Mouse (Mus musculus) limb, embryonic 14.5 days (tissue): ENCODE data around the gene Slc25a26. TPM values are rescaled to one million over a fixed set of nuclear protein-coding genes. Genes with fewer than 3 reads are reported as not detected.
A peak's percentile ranks its signal among the peaks of the same experiment; 100 is the strongest.

Experiments
- ATAC-seq: fragments of 200-750 bp; cut with Nextera tagmentation; 2 replicates; pipeline ENCODE4 v1.8.0; 2017; ENCODE audit warnings: low read depth, moderate number of reproducible peaks, moderate TSS enrichment; ENCODE audit not compliant: low FRiP score
- DNase-seq: peaks from one replicate; pipeline ENCODE4 v3.0.0-alpha.2; 2015; ENCODE audit warnings: low spot score
- H3K27ac ChIP-seq: fragments of 300-500 bp; sonication (generic); replicated peaks from 2 replicates; pipeline ENCODE4 v1.5.1; 2014; ENCODE audit warnings: low read depth, mild to moderate bottlenecking, low read length, moderate library complexity, mixed read lengths
- H3K27me3 ChIP-seq: fragments of 300-500 bp; sonication (generic); 2 replicates; pipeline ENCODE4 v1.6.1; 2014; ENCODE audit warnings: low read length, mixed read lengths; ENCODE audit not compliant: control insufficient read depth, insufficient read depth
- H3K36me3 ChIP-seq: fragments of 300-500 bp; sonication (generic); 2 replicates; pipeline ENCODE4 v1.6.1; 2014; ENCODE audit warnings: mild to moderate bottlenecking, low read length, moderate library complexity, mixed read lengths; ENCODE audit not compliant: control insufficient read depth, insufficient read depth
- H3K4me1 ChIP-seq: fragments of 300-500 bp; sonication (generic); 2 replicates; pipeline ENCODE4 v1.6.1; 2014; ENCODE audit warnings: antibody characterized with exemption, low read length, mixed read lengths; ENCODE audit not compliant: control insufficient read depth, insufficient read depth
- H3K4me2 ChIP-seq: fragments of 300-500 bp; sonication (generic); replicated peaks from 2 replicates; pipeline ENCODE4 v1.6.1; 2014; ENCODE audit warnings: low read depth, mild to moderate bottlenecking, low read length, moderate library complexity; ENCODE audit not compliant: severe bottlenecking
- H3K4me3 ChIP-seq: fragments of 300-500 bp; sonication (generic); replicated peaks from 2 replicates; pipeline ENCODE4 v1.5.1; 2014; ENCODE audit warnings: low read length
- H3K9ac ChIP-seq: fragments of 300-500 bp; sonication (generic); 2 replicates; pipeline ENCODE4 v1.6.1; 2014; ENCODE audit warnings: mild to moderate bottlenecking, low read depth, low read length, moderate library complexity; ENCODE audit not compliant: severe bottlenecking
- H3K9me3 ChIP-seq: fragments of 300-500 bp; sonication (generic); 2 replicates; pipeline ENCODE4 v1.6.1; 2016; ENCODE audit warnings: low read length; ENCODE audit not compliant: control insufficient read depth
- POLR2A ChIP-seq: fragments of 200-500 bp; IDR thresholded peaks from 2 replicates; pipeline ENCODE4 v1.8.0; 2012; ENCODE audit warnings: inconsistent platforms, mild to moderate bottlenecking, moderate library complexity, borderline replicate concordance; ENCODE audit not compliant: insufficient read depth, insufficient read length; ENCODE audit errors: extremely low read depth
- WGBS: fragments of 180-500 bp; shearing (Covaris S2); extraction: QIAGEN DNeasy Blood & Tissue Kit; methylation state at CpG from one replicate; pipeline ENCODE4 v1.1.7; 2014; 5-methylcytosine and 5-hydroxymethylcytosine counted together
- polyA plus RNA-seq, 2 experiments: library from polyadenylated mRNA; depleted of rRNA in 1 of 2; stranded (reverse) in 1 of 2; unstranded in 1 of 2; fragments of >200 nt; fragmentation: Nextera tagmentation in 1 of 2; extraction: Ambion mirVana in 1 of 2; gene quantifications; 2 replicates each; pipeline versions ENCODE4 v1.2.1 to v1.2.3; 2012 to 2014

Gene Slc25a26
- polyA plus RNA-seq (2012; rRNA removed) (9.3 and 9.5 TPM in 2 replicates), polyA plus RNA-seq (2014; fragmentation: Nextera tagmentation; extraction: Ambion mirVana) (7.1 and 8.6 TPM in 2 replicates)

DNA sequence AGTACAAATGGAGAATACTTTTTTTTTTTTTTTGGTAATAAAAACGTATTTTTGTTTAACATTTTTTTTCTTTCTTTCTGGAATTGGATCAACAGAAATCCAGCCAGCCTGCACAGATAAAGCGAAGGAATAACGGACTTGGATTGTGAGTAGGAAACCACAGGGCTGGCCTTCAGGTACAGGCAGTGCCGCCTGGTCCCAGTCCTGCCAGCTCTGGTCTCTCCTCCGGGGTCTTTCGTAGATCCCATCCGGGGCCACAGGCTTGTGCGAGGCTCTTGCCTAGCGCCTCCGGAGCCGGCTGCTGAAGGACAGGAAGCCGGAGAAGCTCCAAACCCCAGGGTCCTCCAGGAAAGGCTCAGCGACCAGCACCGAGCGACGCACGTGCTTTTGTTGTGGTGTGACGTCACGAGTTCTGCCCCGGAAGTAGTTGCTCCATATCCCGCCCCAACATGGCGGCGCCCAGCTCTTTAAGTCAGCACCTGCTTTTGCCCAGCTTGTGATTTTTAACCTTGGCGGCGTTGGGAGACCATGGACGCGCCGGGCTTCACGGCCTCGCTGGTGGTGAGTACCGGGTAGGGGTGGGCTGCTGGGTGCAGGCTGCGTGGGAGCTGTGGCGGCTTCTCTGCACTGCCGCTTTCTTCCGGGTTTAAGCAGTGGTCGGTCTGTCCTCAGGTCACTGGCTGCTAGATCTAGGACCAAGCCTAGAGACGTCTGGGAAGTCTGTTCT lies at the start of gene Slc25a26:
Slc25a26 (plus strand) TSS at position 435 of the 727 bp plus-strand sequence.
- DNase-seq (peak; percentile 92), ATAC-seq (peak; percentile 97)
- Histone ChIP-seq H3K36me3 (no peaks in the 10 kb centered on the region), H3K27me3 (no peaks in the 10 kb centered on the region), H3K9ac (peak within 1 kb of the TSS; percentile 52), H3K4me1 (peaks cover 5% of the 10 kb centered on the region), H3K27ac (no peak within 1 kb of the TSS), H3K4me3 (peak within 1 kb of the TSS; percentile 68), H3K4me2 (peak within 1 kb of the TSS; percentile 70), H3K9me3 (no peaks in the 10 kb centered on the region)
- 0 out of 2 replicates have a peak, but pooled peaks have one; percentile 15 for TF ChIP-seq POLR2A
- WGBS: under 1% methylated on average over 37 of the region's 37 CpGs

DNA sequence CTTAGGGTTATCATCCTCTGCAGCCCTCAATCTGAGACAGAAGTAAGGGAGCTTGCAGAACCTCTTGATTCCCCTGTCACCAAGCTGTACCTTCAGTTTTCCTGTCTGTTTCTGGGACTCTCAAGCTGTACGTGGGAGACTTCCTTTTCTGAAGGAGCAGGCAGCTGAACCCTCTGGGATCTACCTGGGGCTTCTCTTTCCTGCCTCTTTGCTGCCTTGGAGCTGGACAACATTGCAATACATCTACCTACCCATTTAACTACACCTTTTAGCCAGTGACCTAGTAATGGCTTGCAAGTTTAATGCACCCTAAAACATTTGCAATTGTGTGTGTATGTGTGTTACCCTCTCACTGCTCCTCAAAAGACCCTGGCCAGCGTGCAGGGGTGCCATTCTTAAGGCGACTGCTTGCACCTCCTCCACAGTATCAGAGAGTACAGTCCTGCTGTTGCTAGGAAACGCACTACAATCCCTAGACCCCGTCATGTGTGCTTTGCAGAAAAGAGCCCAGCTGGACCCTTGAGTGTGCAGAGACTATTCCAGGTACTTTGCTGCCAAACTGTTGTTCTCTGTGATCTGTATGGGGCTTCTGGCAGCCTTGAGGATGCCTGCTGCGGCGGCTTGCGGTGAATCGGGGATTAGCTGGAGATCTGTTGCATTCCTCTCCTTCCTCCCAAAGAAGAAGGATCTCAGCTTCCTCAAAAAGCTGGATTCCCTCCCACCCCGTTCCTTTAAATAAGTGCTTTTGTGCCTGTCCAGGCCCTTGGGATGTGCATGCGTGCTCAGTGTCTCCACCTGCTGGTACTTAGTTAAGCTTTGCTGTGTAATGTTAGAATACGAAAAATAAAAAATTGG lies 35.9 kb upstream of the Slc25a26 start:
- H3K4me1 ChIP-seq: peaks cover 4% of the 10 kb centered on the region; the same call in 1 of the 2 replicates
- H3K9ac ChIP-seq: no peak overlapping the region
- no peak for TF ChIP-seq POLR2A
- ATAC-seq (peak; percentile 83), DNase-seq (peak; percentile 59)
- H3K9me3 ChIP-seq: no peaks in the 10 kb centered on the region
- no peaks in the 10 kb centered on the region for H3K36me3 ChIP-seq
- H3K27ac ChIP-seq: no peak overlapping the region
- H3K4me3 ChIP-seq: 0 out of 2 replicates have a peak overlapping the region, but pooled peaks have one; percentile 7
- H3K4me2 ChIP-seq: peak overlapping the region; percentile 34; the same call in 1 of the 2 replicates
- WGBS: 23% methylated on average over 12 of the region's 12 CpGs
- no peaks in the 10 kb centered on the region for H3K27me3 ChIP-seq

DNA sequence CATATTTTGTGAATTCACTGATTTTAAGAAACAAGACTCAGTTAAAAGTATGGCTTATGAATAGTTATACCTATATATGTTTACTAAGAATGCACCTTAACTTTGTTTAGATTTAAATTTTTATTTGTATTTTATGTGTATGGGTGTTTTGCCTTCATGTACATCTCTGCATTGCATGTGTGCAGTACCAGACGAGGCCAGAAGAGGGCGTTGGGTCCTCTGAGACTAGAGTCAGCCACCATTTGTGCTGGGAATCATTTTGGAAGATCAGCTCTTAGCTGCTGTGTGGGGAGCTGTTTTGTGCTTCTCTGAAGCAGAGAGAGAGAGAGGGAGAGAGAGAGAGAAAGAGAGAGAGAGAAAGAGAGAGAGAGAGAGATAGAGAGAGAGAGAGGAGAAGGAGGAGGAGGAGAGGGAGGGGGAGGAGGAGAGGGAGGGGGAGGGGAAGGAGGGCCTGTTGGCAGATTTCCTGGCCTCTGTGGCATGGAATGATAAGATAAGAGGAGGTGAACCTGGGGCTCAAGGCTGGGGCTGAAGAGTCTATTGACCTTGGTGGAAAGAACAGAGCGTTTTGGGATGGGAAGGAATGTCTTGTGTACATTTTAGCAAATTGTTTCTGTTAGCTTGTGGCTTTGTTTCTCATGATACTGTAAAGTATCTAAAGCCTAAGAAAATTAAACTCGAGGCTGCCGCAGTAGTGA lies 33.5 kb upstream of the Slc25a26 start:
- peaks cover 4% of the 10 kb centered on the region; the same call in 1 of the 2 replicates for H3K4me1 ChIP-seq
- TF ChIP-seq POLR2A: no peak
- H3K27me3 ChIP-seq: no peaks in the 10 kb centered on the region
- WGBS: 57% methylated on average over 5 of the region's 5 CpGs
- no peak overlapping the region for H3K27ac ChIP-seq
- H3K4me3 ChIP-seq: no peak overlapping the region
- no peak overlapping the region for H3K9ac ChIP-seq
- H3K4me2 ChIP-seq: no peak overlapping the region
- no peak for ATAC-seq
- H3K9me3 ChIP-seq: no peaks in the 10 kb centered on the region
- no peaks in the 10 kb centered on the region for H3K36me3 ChIP-seq
- no peak for DNase-seq

DNA sequence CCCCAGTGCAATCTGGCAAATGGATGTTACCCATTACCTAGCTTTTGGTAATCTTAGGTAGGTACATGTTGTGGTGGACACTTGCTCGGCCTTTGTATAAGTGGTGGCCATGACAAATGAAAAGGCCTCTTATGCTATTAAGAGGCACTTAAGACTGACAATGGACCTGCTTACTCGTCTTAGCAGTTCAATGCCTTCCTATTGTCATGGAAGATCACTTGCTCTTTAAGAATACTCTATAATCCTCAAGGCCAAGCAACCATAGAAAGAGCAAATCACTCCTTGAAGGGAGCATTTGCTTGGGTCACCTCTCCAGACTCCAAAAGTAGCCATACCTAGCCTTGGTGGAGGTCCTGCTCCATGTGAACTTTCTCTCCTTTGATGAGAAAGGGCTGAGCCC lies 7.4 kb upstream of the Slc25a26 start:
- ATAC-seq: no peak
- 66% methylated on average over 2 of the region's 2 CpGs for WGBS
- Histone ChIP-seq H3K4me2 (no peak overlapping the region), H3K9me3 (no peaks in the 10 kb centered on the region), H3K27me3 (no peaks in the 10 kb centered on the region), H3K4me1 (no peaks in the 10 kb centered on the region), H3K4me3 (no peak overlapping the region), H3K36me3 (no peaks in the 10 kb centered on the region), H3K9ac (no peak overlapping the region), H3K27ac (no peak overlapping the region)
- no peak for DNase-seq
- no peak for TF ChIP-seq POLR2A

DNA sequence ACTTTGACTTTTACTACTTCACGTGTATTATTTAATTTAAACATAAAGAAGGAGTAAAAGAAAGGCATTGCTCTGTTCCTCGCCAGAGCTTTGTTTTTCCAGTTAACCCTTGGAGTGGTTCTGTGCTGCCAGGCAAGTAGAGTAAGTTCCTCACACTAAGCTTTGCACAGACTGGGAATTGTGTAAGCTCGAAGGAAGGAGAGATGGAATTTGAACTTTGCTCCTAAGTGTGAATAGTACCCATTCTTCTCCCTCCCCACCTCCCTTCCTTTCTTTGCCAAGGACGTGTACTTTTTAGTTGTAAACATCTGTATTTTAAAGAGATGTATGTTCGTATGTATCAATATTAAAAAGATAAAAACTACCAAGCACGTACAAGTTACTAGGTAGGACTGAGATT lies 3.8 kb downstream of the Slc25a26 start:
- Histone ChIP-seq H3K4me3 (no peak overlapping the region), H3K27me3 (no peaks in the 10 kb centered on the region), H3K4me2 (no peak overlapping the region), H3K9me3 (no peaks in the 10 kb centered on the region), H3K27ac (no peak overlapping the region), H3K36me3 (no peaks in the 10 kb centered on the region), H3K4me1 (peaks cover 5% of the 10 kb centered on the region), H3K9ac (no peak overlapping the region)
- 67% methylated on average over 6 of the region's 6 CpGs for WGBS
- TF ChIP-seq POLR2A: no peak
- DNase-seq: no peak
- ATAC-seq: no peak
